Mouse (Mus musculus): ENCODE data around the gene Ttc39a. TPM values are rescaled to one million over a fixed set of nuclear protein-coding genes. Genes with fewer than 3 reads are reported as not detected.

Ttc39a gene
- total RNA-seq, 1 experiment from 2014 or later = 0.23 TPM

DNA sequence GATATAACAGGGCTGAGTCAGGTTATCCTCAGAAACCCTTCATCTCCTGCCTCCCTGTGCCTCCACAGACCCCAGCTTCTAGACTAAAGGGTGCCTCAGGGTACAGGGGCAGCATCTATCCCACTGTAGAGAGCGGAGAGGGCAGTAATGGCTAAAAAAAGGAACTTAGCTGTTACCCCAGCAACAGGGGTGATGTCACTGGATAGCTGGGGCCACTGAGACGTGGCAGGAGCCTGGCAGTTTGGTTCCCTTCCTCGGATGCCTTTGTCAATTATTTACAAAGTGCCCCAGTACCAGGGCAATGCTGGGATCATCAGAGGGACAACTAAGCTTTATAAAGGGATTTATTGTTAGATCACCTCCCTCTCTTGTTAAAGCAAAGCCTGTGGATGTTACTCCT lies 12.6 kb downstream of the Ttc39a start:
- no peak for ATAC-seq (ENCODE audit: extremely low read depth, insufficient number of reproducible peaks, low FRiP score, poor library complexity, severe bottlenecking)

DNA sequence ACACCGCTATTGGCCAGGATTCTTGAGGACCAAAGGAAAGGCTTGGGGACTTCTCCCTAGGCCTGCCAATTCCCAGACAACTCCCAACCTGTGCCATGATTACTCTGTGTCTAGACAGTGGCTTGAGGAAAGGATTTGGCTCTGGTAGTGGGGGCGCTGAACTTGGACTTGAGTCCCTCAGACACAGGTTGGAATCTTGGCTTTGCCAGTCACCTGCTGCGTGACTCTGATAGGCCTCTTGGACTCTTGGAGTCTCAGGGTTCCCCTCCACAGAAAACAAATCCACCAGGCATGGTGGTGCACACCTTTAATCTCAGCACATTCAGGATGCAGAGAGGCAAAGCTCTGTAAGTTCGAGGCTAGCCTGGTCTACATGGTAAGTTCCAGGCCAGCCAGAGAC lies 13.1 kb downstream of the Ttc39a start:
- no peak for ATAC-seq (ENCODE audit: extremely low read depth, insufficient number of reproducible peaks, low FRiP score, poor library complexity, severe bottlenecking)

DNA sequence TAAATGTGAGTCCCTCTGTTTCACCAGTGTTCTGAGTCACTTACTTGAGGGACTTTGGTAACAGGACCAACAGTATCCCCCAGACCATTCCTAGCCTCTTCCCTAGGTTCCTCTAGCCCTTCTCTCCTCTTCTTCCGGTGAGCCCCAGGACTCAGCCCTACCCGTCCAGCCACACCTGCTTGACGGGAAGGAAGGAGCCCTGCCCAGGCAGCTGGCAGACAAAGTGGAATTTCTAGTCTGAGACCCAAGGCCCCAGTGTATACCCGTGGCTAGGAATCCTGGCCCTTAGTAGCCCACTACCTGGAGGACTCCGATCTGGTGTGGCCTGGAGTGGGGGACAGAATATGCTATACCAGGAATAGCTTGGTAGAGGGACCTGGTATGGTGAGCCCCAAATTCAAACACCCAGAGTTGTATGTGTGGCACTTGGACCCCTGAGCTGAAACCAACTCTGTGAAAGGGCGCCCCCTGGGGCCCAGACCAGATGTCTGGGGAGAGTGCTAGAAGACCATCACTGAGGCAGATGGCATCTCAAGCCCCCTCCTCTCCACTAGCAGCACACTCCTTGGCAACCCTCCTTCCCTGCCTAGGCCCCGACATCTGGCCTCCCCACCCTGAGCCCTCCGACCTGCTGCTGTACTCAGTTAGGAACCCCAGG lies 13.8 kb downstream of the Ttc39a start:
- ATAC-seq (ENCODE audit: extremely low read depth, insufficient number of reproducible peaks, low FRiP score, poor library complexity, severe bottlenecking) = no peak

DNA sequence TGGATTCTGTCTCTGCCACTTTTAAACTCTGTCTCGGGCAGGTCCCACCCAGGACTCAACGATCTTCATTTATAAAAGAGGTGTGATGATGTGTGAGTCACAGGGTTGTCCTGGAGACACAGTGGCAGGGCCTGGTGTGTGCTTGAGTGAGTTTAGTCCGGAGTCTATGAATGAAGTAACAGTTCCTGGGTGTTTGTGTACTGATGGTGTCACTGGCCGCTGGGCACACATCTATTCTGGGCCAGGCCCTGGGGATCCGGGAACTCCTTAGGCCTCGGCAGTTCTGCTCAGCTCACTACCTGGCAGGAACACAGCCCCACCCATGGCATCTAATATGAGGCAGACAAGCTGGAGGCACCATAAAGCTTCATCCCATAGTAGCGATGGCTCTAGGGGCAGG lies 15.2 kb downstream of the Ttc39a start:
- no peak for ATAC-seq (ENCODE audit: extremely low read depth, insufficient number of reproducible peaks, low FRiP score, poor library complexity, severe bottlenecking)

DNA sequence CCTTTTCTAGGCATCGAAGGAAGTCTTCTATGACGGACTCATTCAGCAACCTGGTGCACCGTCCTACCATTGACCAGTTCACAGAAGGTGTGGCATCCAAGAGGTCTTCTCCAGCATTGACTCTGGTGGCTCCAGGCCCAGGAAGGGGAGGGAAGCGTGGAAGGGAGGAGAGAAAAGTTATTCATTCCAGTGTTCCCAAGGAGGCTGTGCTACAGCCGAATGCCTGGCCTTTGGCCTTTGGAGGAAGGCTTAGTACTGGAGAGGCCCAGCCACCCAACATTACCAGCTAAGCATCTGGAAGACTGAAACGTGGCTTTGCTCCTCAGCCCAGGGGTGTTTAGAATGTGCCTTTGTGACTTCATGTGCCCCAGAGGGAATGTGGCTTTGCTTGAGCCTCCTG lies 16.0 kb downstream of the Ttc39a start:
- no peak for ATAC-seq (ENCODE audit: extremely low read depth, insufficient number of reproducible peaks, low FRiP score, poor library complexity, severe bottlenecking)

DNA sequence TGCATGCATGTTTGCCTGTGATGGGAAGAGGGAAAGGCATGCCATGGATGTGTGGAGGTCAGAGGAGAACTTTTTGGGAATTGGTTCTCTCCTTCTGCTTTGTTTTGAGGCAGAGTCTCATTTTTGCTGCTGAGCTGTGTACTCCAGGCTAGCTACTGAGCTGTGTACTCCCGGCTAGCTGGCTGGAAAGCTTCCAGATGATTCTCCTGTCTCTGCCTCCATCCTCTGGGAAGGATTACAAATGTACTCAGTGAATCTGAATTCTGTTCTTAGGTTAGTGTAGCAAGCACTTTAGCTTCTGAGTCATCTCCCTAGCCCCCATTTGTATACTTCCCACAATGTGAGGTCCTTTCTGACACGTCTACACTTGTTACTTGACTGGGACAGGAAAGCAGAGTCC lies 17.0 kb downstream of the Ttc39a start:
- ATAC-seq (ENCODE audit: extremely low read depth, insufficient number of reproducible peaks, low FRiP score, poor library complexity, severe bottlenecking) = no peak

DNA sequence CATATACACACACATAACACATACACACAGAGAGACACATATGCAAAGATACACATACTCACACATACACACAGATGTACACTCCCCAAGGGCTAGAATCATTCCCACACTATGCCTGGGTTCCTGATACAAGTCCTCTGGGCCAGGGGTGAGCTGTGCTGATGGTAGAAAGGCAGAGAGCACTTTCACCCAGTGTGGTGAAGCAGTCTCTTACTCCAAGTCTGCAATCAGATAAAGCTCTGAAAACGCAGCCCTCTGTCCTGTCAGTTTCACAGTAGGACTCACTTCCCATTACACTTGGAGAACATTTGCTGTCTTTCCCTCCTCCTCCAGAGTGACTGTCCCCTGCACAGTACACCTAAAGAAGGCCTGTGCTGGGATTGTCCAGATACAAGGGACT lies 20.6 kb downstream of the Ttc39a start:
- ATAC-seq (ENCODE audit: extremely low read depth, insufficient number of reproducible peaks, low FRiP score, poor library complexity, severe bottlenecking) = no peak

DNA sequence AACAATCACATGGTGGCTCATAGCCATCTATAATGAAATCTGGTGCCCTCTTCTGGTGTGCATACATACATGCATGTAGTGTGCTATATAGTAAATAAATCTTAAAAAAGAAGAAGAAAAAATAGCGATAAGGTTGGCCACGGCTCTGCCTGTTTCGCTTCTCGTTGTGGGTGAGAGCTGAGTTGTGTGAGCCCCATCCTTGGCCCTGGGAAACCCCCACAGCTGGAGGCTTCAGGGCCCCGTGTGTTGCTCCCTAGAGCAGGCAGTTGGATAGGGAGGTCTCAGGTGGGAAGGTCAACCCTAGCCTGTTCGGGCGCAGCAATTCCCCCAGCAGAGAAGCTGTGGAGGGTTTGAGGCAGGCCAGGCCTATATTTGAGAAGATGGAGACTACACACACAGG lies 23.8 kb downstream of the Ttc39a start:
- no peak for ATAC-seq (ENCODE audit: extremely low read depth, insufficient number of reproducible peaks, low FRiP score, poor library complexity, severe bottlenecking)

DNA sequence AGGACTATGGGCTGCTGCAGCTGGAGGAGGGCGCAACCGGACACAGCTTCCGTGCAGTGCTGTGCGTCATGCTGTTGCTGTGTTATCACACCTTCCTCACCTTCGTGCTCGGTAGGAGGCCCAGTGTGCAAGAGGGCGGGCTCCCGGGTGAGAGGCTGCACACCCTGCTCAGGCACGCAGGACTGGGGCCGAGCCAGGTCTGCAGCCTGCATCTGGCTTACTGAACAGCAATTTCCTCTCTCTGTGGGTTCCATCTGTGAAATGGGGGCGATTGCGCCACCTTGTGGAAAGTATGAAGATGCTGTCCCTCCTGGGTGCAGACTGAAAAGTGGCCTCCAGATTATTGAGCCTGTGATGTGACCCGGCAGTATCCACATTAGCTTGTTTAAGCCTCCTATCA lies 24.4 kb downstream of the Ttc39a start:
- ATAC-seq (ENCODE audit: extremely low read depth, insufficient number of reproducible peaks, low FRiP score, poor library complexity, severe bottlenecking) = peak; percentile 44; the same call in 1 of the 2 replicates

DNA sequence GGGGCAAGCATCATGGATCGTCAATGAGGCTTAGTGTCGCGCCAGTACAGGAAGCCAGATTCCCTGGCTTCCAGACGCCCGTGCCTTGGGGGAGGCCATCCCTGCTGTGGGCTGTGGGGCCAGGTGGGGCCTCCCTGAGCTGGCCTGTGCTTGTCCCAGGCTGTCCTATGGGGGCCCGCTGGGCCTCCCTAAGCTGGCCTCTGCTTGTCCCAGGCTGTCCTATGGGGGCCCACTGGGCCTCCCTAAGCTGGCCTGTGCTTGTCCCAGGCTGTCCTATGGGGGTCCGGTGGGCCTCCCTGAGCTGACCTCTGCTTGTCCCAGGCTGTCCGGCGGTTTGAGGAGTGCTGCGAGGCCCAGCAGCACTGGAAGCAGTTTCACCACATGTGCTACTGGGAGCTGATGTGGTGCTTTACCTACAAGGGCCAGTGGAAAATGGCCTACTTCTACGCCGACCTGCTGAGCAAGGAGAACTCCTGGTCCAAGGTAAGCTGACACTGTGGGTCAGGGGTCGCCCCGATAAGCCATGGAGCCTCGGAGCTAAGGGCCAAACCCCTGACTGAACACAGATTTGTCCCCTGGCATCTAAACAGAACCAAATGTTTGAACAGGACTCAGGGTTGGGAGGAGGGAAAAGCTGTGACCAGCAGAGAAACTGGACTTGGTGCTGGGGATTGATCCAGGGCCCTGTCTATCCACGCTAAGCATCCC lies 26.4 kb downstream of the Ttc39a start:
- ATAC-seq (ENCODE audit: extremely low read depth, insufficient number of reproducible peaks, low FRiP score, poor library complexity, severe bottlenecking) = no peak

DNA sequence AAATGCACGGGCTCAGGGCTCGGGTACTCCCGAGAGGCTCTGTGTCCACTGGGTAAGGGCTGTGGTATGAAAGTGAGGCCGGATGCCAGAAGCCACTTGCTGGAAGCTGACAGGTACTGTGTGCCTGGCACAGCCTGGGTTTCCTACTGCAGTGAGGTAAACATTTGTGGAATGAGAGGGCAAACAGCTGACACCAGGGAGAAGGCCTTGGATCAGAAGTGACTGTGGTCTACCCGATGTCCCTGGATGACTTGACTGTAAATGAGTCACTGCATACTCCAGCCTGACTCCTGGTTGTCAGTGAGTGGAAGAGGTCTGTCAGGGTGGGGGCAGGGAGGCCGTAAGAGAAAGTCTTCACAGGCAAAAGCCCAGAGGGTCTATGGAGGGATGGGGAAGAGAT lies 27.2 kb downstream of the Ttc39a start:
- no peak for ATAC-seq (ENCODE audit: extremely low read depth, insufficient number of reproducible peaks, low FRiP score, poor library complexity, severe bottlenecking)

DNA sequence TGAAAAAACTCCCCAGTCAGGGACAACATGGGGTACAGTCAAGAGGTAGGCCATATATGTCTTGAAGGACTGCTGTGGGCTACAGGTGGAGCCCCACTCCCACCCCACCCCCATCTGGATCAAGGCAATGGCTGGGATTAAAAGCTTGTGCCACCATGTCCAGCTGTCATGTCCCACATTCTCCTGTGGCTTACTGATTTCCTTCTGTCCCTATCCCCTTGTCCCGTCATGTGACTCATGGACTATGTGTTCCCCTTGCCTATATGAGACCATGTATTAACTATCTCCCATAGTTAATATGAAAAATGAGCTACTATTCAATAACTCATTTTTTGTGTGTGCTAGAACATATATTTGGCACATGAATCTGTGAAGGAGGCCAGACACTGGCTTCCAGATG lies 27.8 kb downstream of the Ttc39a start:
- no peak for ATAC-seq (ENCODE audit: extremely low read depth, insufficient number of reproducible peaks, low FRiP score, poor library complexity, severe bottlenecking)

DNA sequence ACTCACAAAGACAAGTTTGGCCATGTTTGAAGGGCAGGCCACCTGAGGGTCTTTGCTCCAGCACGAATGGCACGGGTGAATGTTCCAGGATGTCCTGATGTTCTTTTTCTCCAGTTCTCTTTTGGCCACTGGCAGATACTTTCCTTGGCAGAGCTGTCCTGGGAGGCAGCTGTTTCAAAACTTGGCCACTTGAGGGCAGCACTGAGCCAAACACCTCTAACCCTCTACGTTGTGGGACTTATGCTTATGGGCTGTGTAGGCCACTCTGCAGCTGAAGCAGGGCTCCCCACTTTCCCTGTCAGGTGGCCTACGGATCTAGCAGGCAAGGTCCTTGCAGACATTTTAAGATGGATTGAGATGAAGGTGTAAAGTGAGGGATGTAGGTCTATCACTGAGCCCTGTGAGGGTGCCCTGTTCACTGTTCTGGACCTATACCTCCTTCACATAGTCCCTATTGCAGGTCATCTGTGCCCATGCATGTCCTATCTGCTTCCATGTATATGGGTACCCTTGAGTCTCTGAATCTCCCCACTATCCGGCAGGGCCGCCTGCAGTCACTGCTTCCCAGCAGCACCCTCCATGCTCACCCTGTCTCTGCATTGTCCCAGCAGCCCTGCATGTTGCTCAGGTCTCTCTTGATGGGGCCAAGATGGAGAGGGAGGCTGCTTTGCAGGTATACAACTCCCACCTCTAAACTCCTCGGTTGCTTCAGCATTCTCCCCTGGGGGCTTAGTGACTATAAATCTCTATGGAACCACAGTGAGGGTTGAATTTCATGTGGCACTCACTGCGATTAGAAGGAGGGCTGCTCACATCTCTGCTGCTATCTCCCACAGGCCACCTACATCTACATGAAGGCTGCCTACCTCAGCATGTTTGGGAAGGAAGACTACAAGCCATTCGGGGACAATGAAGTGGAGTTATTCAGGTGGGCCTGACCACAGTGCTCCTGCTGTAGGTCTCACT lies 31.8 kb downstream of the Ttc39a start:
- peak; percentile 68 for ATAC-seq (ENCODE audit: extremely low read depth, insufficient number of reproducible peaks, low FRiP score, poor library complexity, severe bottlenecking)

DNA sequence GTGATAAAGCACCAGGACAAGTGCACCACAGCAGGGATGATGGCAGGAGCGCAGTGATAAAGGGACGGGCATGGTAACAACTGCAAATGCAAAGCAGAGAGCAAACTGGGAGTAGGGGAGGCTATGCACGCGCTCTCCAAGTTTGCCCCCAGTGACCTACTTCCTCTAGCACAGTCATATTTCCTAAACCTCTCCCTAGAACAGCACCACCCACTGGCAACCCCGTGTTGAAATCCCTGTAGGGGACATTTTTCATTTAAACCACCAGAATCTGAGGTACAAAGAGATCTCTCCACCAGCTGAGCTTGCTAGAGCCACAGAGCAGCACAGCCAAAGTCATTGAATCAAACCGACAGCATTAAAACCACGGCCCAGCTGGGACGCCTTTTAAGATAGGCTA lies 32.7 kb downstream of the Ttc39a start:
- no peak for ATAC-seq (ENCODE audit: extremely low read depth, insufficient number of reproducible peaks, low FRiP score, poor library complexity, severe bottlenecking)

DNA sequence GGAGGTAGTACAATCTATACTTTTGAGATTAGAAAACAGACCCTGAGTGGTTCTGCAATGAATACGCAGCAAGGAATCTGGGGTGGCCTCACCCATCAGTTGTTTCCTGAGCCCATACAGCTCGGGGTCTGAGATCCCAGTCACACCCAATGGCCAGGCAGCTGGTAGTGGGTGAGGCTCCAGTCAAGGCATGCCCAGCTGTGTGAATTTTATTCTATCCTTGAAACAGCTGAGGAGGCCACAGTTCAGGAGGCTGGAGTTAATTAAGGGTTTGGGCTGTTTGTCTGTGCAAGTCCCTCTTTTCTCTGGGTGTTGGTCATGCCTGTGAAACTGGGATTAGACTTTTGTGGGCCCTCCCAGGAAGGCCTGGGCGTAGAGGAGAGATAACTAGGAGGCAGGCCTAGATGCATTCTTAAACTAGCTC lies 33.4 kb downstream of the Ttc39a start:
- ATAC-seq (ENCODE audit: extremely low read depth, insufficient number of reproducible peaks, low FRiP score, poor library complexity, severe bottlenecking) = no peak

DNA sequence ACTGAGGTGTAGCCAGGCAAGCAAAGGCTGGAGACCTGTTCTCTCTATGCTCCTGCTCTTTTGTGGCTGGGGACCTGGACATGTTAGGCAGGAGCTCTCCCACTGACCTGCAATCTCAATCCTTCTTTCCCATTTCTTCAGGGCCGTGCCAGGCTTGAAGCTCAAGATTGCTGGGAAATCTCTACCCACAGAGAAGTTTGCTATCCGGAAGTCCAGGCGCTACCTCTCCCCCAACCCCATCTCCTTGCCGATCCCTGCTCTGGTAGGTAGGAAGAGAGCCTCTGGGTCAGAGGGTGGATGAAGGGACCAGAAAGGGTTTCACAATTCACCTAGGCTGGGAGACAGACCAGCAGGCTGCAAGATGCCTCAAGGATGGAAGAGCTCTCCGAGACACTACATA lies 34.0 kb downstream of the Ttc39a start:
- no peak for ATAC-seq (ENCODE audit: extremely low read depth, insufficient number of reproducible peaks, low FRiP score, poor library complexity, severe bottlenecking)

DNA sequence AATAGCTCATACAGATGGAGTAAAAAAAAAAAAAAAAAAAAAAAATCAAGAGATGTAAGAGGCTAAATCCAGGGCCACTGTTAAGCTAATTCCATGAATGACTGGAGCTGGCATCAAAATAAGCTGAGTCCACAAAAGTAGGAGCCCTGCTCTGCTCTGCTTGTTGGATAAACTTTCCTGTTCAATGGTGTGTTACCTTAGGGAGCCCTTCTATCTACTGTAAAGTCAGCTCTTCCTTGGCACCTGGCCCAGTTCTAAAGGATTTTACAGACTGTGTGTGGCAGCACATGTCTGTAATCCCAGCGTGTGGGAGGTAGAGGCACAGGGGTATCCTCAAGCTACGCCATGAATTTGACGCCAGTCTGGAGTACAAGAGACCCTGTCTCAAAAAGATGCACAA lies 34.6 kb downstream of the Ttc39a start:
- ATAC-seq (ENCODE audit: extremely low read depth, insufficient number of reproducible peaks, low FRiP score, poor library complexity, severe bottlenecking) = no peak

DNA sequence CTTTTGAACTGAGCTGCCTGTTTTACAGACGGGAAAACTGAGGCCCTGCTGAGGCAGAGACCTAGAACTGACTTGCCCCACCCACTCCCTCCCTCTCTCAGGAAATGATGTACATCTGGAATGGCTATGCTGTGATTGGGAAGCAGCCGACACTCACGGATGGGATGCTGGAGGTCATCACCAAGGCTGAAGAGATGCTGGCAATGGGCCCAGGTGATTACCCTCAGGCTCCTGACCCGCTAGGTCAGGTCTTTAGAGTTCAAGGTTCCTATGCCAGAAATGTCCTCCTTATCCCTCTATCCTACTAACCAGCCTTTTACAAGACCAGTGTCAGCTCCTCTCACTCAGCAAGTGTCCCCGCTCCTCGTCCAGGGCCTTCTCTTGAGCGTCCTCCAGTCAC lies 35.7 kb downstream of the Ttc39a start:
- no peak for ATAC-seq (ENCODE audit: extremely low read depth, insufficient number of reproducible peaks, low FRiP score, poor library complexity, severe bottlenecking)

DNA sequence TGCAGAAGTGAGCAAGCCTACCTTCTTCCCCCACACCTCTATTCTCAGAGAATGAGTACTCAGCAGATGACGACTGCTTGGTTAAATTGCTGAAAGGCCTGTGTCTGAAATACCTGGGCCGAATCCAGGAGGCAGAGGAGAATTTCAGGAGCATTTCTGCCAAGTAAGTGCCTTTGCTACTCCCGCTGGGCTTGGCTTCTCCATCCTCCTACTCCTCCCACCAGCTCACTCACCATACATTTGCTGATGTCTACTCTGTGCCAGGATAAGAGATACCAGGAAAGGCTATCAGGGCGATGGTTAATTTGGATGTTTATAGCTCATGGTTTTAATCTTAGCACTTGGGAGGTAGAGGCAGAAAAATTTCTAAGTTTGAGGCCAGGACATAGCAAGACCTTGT lies 36.2 kb downstream of the Ttc39a start:
- ATAC-seq (ENCODE audit: extremely low read depth, insufficient number of reproducible peaks, low FRiP score, poor library complexity, severe bottlenecking) = no peak

DNA sequence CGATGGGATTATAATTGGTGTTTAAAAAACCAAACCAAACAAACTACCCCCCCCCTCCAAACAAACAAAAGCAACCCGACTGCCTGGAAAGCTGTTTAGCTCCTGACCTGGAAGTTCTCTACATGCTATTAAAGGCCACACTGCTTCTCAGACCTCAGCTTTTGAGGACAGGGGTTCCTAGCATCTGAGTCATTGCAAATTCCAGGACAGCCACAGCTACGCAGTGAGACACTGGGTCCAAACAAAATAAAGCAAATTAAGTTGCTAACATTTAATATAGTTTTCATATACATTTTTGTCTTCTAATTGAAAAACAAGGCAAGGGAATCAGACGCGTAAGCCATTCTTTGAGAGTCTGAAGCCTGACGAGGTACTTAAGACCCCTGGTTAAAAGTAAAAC lies 38.0 kb downstream of the Ttc39a start:
- no peak for ATAC-seq (ENCODE audit: extremely low read depth, insufficient number of reproducible peaks, low FRiP score, poor library complexity, severe bottlenecking)
